Mouse (Mus musculus) brain, adult 2 months (tissue): ENCODE data around the gene Gria3.

Experiments used
- DNase-seq: peaks from one replicate; pipeline ENCODE4 v3.0.0; 2011; ENCODE audit warnings: low read depth, low spot score

Gene Gria3

GRCm38 (mm10) chrX:41400058-41400904 lies at the start of gene Gria3:
TSS of gene Gria3 (plus strand) at chrX:41400854.
- DNase-seq, result peak; percentile 74

GRCm38 (mm10) chrX:41387086-41387485 lies 13.6 kb upstream of the Gria3 start:
- DNase-seq, result peak; percentile 10

- no peak for DNase-seq
These were observed 11.6 kb upstream of the Gria3 start for GRCm38 (mm10) chrX:41389079-41389478.

GRCm38 (mm10) chrX:41398482-41398881 lies 2.2 kb upstream of the Gria3 start:
- no peak for DNase-seq

GRCm38 (mm10) chrX:41401186-41401585 lies 532 bp downstream of the Gria3 start:
- DNase-seq, result peak; percentile 69

- DNase-seq, result no peak
These were observed 1.1 kb downstream of the Gria3 start for GRCm38 (mm10) chrX:41401590-41402240.

GRCm38 (mm10) chrX:41402656-41403055 lies 2.0 kb downstream of the Gria3 start:
- DNase-seq, result peak; percentile 46

- no peak for DNase-seq
These were observed 5.6 kb downstream of the Gria3 start for GRCm38 (mm10) chrX:41406288-41406687.

- DNase-seq, result no peak
These were observed 9.1 kb downstream of the Gria3 start for GRCm38 (mm10) chrX:41409791-41410190.

GRCm38 (mm10) chrX:41425651-41426050 lies 25.0 kb downstream of the Gria3 start:
- peak; percentile 51 for DNase-seq

- no peak for DNase-seq
These were observed 27.4 kb downstream of the Gria3 start for GRCm38 (mm10) chrX:41428011-41428410.

- DNase-seq, result no peak
These were observed 34.9 kb downstream of the Gria3 start for GRCm38 (mm10) chrX:41435541-41435940.

GRCm38 (mm10) chrX:41438841-41439240 lies 38.2 kb downstream of the Gria3 start:
- no peak for DNase-seq

GRCm38 (mm10) chrX:41448876-41449275 lies 48.2 kb downstream of the Gria3 start:
- DNase-seq, result no peak

GRCm38 (mm10) chrX:41477486-41477885 lies 76.8 kb downstream of the Gria3 start:
- DNase-seq, result no peak

- no peak for DNase-seq
These were observed 95.9 kb downstream of the Gria3 start for GRCm38 (mm10) chrX:41496528-41496927.

- DNase-seq, result peak; percentile 22
These were observed 104.7 kb downstream of the Gria3 start for GRCm38 (mm10) chrX:41505371-41505770.

GRCm38 (mm10) chrX:41507959-41508358 lies 107.3 kb downstream of the Gria3 start:
- DNase-seq, result no peak

GRCm38 (mm10) chrX:41514982-41515381 lies 114.3 kb downstream of the Gria3 start:
- no peak for DNase-seq

GRCm38 (mm10) chrX:41532511-41532910 lies 131.9 kb downstream of the Gria3 start:
- no peak for DNase-seq

- DNase-seq, result no peak
These were observed 135.2 kb downstream of the Gria3 start for GRCm38 (mm10) chrX:41535886-41536285.

- DNase-seq, result peak; percentile 24
These were observed 161.8 kb downstream of the Gria3 start for GRCm38 (mm10) chrX:41562296-41563060.
